Mouse (Mus musculus) heart, postnatal 14 days (tissue): ENCODE measurements around the gene Negr1. TPM values are rescaled to one million over a fixed set of nuclear protein-coding genes. Genes with fewer than 3 reads are reported as not detected.

Experiments
- DNase-seq, 2 experiments: peaks; one replicate each; pipeline ENCODE4 v3.0.0; 2021 to 2022
- intact Hi-C: fragments of 180-260 bp; cut with DNase I; formaldehyde crosslinking; loops from one replicate; pipeline ENCODE4 v1.15.1; 2025
- total RNA-seq, 2 experiments: library from RNA; stranded (reverse); gene quantifications; 2 replicates each; pipeline ENCODE4 v1.2.3; 2021

The Negr1 gene
- total RNA-seq, 2 experiments from 2014 or later: 1.5 to 3.4 TPM

DNA sequence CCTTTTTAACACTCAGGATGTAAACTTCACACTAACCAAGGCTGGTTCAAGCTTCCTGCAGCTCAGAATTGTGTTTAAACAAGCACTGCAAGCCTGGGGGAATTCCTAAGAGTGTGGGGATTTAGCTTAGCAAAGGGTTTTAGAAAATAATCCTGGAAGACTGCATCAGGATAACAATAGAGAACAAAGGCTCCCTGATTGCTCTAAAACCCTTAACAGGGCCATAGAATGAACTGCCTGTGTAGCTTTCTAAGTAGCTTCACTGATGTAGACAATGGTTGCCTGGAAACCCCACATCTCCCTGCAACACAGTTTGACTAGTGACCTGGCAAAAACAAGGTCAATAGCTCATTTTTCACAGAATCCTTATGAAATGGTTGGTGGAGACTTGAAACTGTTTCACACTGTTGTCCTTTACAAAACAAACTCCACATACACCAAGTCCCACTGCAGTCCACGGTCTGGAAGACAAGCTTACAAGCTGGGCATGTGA is 759.5 kb downstream of the Negr1 start:
- intact Hi-C loops: no loop called here
- no peak for DNase-seq

DNA sequence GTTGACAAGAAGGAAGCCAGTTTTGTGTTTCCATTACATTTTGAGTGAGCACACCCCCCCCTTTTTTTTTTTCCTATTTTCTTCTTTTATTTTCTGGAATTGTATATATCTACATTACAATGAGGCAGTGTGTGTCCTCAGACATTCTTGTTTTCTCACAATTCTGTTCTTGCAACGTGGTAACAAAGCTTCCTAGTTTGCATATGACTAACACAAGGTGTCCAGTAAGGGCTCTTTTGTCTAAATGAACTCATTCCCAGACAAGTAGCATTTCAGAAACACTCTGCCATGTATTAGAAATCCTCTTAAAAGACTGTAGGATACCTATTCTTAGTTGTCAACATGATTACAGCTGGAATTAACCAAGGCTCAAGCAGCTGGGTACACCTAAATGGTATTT is 760.2 kb downstream of the Negr1 start:
- intact Hi-C loops: no loop called here
- DNase-seq: no peak

DNA sequence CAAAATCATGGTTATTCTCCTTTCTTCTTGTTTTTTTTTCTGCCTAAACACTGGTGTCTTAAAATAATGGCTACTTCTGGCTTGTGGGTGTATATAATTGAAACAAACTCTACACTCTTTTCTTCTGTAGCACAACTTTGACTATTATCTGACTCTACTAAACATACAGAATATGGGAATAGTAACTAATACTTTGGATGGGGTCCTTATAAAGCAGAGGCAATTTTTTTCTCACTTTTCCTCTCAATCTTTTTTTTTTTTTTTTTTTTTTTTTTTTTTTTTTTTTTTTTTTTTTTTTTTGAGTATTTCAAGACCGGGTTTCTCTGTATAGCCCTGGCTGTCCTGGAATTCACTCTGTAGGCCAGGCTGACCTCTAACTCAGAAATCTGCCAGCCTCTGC is 772.6 kb downstream of the Negr1 start:
- DNase-seq: no peak
- intact Hi-C loops: no loop called here

DNA sequence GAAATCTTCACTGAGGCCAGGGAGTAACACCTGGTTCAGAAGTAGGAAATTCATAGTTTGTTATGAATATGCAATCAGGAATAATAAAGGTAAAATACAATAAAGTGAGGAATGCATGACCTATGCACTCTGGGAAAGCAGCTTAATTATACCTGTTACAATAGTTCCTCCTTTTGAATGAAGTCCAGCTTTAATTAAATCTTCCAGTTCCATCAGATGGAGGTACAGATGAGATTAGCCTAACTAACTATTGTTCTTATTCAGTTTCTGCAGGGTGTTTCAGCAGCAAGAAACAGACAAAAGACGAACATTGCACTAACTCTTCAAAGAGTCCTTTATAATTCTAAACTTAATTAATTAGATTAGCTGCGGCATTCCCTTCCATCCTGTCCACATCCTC is 787.9 kb downstream of the Negr1 start:
- intact Hi-C loops: no loop called here
- DNase-seq: no peak

DNA sequence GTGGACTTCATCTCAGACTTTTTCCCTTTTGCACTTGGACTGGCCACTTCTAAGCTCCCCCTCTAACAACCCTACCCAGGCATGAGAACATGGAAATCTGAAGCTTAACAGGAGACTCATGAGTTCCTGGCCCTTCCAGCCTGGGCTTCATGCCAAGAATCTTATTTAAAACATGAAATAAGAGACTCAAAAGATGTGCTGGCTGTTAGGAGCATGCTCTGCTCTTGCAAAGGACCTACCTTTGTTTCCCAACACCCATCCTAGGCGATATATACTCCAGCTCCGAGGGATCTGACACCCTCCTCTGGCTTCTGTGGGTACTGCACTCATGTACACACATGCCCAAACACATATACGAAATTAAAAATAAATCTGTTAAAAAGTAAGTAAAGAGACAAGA is 797.3 kb downstream of the Negr1 start:
- DNase-seq: peak in 1 of 2 experiments; percentile 6

DNA sequence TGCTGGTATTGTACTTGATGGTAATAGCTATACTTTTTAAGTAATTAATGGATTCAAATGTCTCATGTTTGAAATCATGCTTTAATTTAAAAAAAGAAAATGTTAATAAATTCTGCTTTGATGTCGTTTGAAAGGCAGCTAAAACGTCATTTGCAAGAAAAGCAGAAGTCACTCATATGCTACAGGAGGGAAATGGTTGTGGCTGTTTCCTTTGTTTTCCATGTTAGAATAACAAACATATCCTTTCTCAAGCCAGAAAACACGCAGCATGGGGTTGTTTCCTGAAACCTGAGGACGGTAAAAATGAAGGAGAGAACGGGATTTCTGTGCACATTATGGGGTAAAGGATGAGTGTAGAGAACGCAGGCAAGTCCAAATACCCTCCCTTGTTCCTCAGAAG is 798.2 kb downstream of the Negr1 start:
- no peak for DNase-seq
- intact Hi-C loops: no loop called here

More for the DNA sequence above, 797.3 kb downstream of the Negr1 start:
- intact Hi-C loops: no loop called here
